Mouse (Mus musculus): ENCODE data around the gene Lrmda. TPM values are rescaled to one million over a fixed set of nuclear protein-coding genes. Genes with fewer than 3 reads are reported as not detected.

The Lrmda gene
- total RNA-seq, 2 experiments from 2014 or later: 0.76 to 1.0 TPM

GRCm38 (mm10) chr14:22144014-22144413 is 124.5 kb downstream of the Lrmda start:
- intact Hi-C loops (cut with DNase I): no loop called here

GRCm38 (mm10) chr14:22145863-22146262 is 126.4 kb downstream of the Lrmda start:
- DNase-seq: no peak
- intact Hi-C loops (cut with DNase I): no loop called here

More at GRCm38 (mm10) chr14:22144014-22144413, 124.5 kb downstream of the Lrmda start:
- DNase-seq: no peak

GRCm38 (mm10) chr14:22146508-22147044 is 127.1 kb downstream of the Lrmda start:
- intact Hi-C loops (cut with DNase I): no loop called here
- DNase-seq: no peak

GRCm38 (mm10) chr14:22147341-22148024 is 128.0 kb downstream of the Lrmda start:
- intact Hi-C loops (cut with DNase I): no loop called here
- no peak for DNase-seq

GRCm38 (mm10) chr14:22152701-22153100 is 133.2 kb downstream of the Lrmda start:
- intact Hi-C loops (cut with DNase I): no loop called here
- no peak for DNase-seq

GRCm38 (mm10) chr14:22154096-22154495 is 134.6 kb downstream of the Lrmda start:
- intact Hi-C loops (cut with DNase I): no loop called here
- DNase-seq: no peak

GRCm38 (mm10) chr14:22155034-22155433 is 135.5 kb downstream of the Lrmda start:
- DNase-seq: no peak
- intact Hi-C loops (cut with DNase I): no loop called here

GRCm38 (mm10) chr14:22155512-22156026 is 136.1 kb downstream of the Lrmda start:
- intact Hi-C loops (cut with DNase I): no loop called here
- no peak for DNase-seq

GRCm38 (mm10) chr14:22156991-22157390 is 137.5 kb downstream of the Lrmda start:
- DNase-seq: no peak

GRCm38 (mm10) chr14:22161416-22161815 is 141.9 kb downstream of the Lrmda start:
- intact Hi-C loops (cut with DNase I): no loop called here
- DNase-seq: no peak

More at GRCm38 (mm10) chr14:22156991-22157390, 137.5 kb downstream of the Lrmda start:
- intact Hi-C loops (cut with DNase I): no loop called here

GRCm38 (mm10) chr14:22167285-22167684 is 147.8 kb downstream of the Lrmda start:
- intact Hi-C loops (cut with DNase I): loop anchor here (5.0 kb wide), 1 partner anchor 180 kb away; the partner anchor contains the start of gene Zfp503
- no peak for DNase-seq

- intact Hi-C loops (cut with DNase I): loop anchor here (5.0 kb wide), 1 partner anchor 181 kb away; the partner anchor contains the start of gene Zfp503
- no peak for DNase-seq
Measured at GRCm38 (mm10) chr14:22168077-22168794, 148.7 kb downstream of the Lrmda start.

GRCm38 (mm10) chr14:22168795-22169568 is 149.5 kb downstream of the Lrmda start:
- no peak for DNase-seq
- intact Hi-C loops (cut with DNase I): loop anchor here (5.0 kb wide), 1 partner anchor 182 kb away; the partner anchor contains the start of gene Zfp503

- DNase-seq: no peak
- intact Hi-C loops (cut with DNase I): no loop called here
Measured at GRCm38 (mm10) chr14:22174757-22175156, 155.2 kb downstream of the Lrmda start.

- intact Hi-C loops (cut with DNase I): no loop called here
- no peak for DNase-seq
Measured at GRCm38 (mm10) chr14:22179761-22180160, 160.2 kb downstream of the Lrmda start.

GRCm38 (mm10) chr14:22181508-22181907 is 162.0 kb downstream of the Lrmda start:
- DNase-seq: no peak
- intact Hi-C loops (cut with DNase I): no loop called here

- no peak for DNase-seq
- intact Hi-C loops (cut with DNase I): no loop called here
Measured at GRCm38 (mm10) chr14:22183195-22183594, 163.7 kb downstream of the Lrmda start.

GRCm38 (mm10) chr14:22185452-22185851 is 165.9 kb downstream of the Lrmda start:
- intact Hi-C loops (cut with DNase I): no loop called here
- no peak for DNase-seq

- intact Hi-C loops (cut with DNase I): no loop called here
- DNase-seq: no peak
Measured at GRCm38 (mm10) chr14:22190111-22190510, 170.6 kb downstream of the Lrmda start.

GRCm38 (mm10) chr14:22192185-22192584 is 172.7 kb downstream of the Lrmda start:
- DNase-seq: no peak
- intact Hi-C loops (cut with DNase I): no loop called here

Measured in heart, postnatal 14 days (tissue).